Mouse (Mus musculus) megakaryocyte, embryonic 14.5 days (primary cell): Measurements from ENCODE around the gene Gsta1. TPM values are rescaled to one million over a fixed set of nuclear protein-coding genes. Genes with fewer than 3 reads are reported as not detected.
"Not testable (repeated sequence)": the region's sequence is repeated elsewhere in the genome, so short reads cannot be mapped to it uniquely, and the experiment has no call there.

ENCODE experiments used
- H3K27me3 ChIP-seq: replicated peaks from 2 replicates; pipeline ENCODE3; 2012; ENCODE audit warnings: inconsistent platforms
- H3K36me3 ChIP-seq: replicated peaks from 2 replicates; pipeline ENCODE3; 2012; ENCODE audit warnings: low read length, inconsistent platforms, mixed read lengths
- H3K4me1 ChIP-seq: 2 replicates; pipeline ENCODE4 v1.6.1; 2012; ENCODE audit warnings: inconsistent platforms
- H3K4me3 ChIP-seq: replicated peaks from 2 replicates; pipeline ENCODE3; 2012; ENCODE audit warnings: moderate library complexity, mild to moderate bottlenecking, inconsistent platforms
- H3K9me3 ChIP-seq: 2 replicates; pipeline ENCODE4 v1.6.1; 2012; ENCODE audit warnings: inconsistent platforms
- FLI1 ChIP-seq: IDR thresholded peaks from 2 replicates; pipeline ENCODE4 v1.6.1; 2012; ENCODE audit warnings: low read length, inconsistent platforms, mixed read lengths
- GATA1 ChIP-seq: IDR thresholded peaks from 3 replicates; pipeline ENCODE4 v1.6.1; 2012; ENCODE audit warnings: mixed read lengths, low read length, inconsistent platforms, borderline replicate concordance
- polyA plus RNA-seq: library from polyadenylated mRNA; stranded (reverse); fragments of >175 nt; gene quantifications from 2 replicates; pipeline ENCODE4 v1.2.3, GENCODE M21; 2012; ENCODE audit warnings: low replicate concordance; ENCODE audit not compliant: insufficient read depth

Gene Gsta1
- not detected in 2 replicates for polyA plus RNA-seq

- not testable (repeated sequence) for H3K9me3 ChIP-seq
Measured at GRCm38 (mm10) chr9:78230461-78230860, at the start of gene Gsta1. Gsta1 (plus strand) TSS chr9:78230656.

GRCm38 (mm10) chr9:78182474-78182873 is 48.0 kb upstream of the Gsta1 start, which contains the start of gene Gsta4:
Gsta4 (plus strand) TSS chr9:78182774.
- not testable (repeated sequence) for H3K9me3 ChIP-seq, H3K36me3 ChIP-seq, H3K27me3 ChIP-seq

More at GRCm38 (mm10) chr9:78230461-78230860, at the start of gene Gsta1:
- not testable (repeated sequence) for H3K36me3 ChIP-seq, H3K4me3 ChIP-seq, H3K27me3 ChIP-seq
- H3K4me1 ChIP-seq = peaks cover 18% of the 10 kb centered on the region

DNA sequence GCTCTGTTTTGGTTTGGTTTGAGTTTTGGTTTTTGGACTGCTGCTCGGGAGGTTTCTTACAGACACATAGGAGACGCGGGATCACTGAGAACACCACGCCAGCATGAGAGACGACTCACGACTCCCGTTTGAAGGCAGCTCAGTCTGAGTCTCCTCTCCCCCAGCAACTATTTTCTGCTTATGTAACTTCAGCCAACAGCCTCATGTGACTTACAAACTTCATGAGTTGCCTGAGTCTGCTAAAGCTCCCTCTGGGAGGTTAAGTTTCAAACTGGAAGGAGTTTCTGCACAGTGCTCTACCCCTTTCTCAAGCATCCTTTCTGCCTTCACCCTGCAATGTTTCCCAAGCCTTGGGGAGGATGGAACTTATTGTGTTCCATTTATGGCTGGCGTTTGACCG is 44.8 kb upstream of the Gsta1 start:
- H3K4me3 ChIP-seq = no peak overlapping the region
- H3K27me3 ChIP-seq = peaks cover 7% of the 10 kb centered on the region
- H3K9me3 ChIP-seq = no peaks in the 10 kb centered on the region
- peaks cover 10% of the 10 kb centered on the region; the same call in 1 of the 2 replicates for H3K4me1 ChIP-seq
- H3K36me3 ChIP-seq = no peaks in the 10 kb centered on the region
- TF ChIP-seq GATA1 = no peak
- no peak for TF ChIP-seq FLI1

More at GRCm38 (mm10) chr9:78182474-78182873, 48.0 kb upstream of the Gsta1 start, which contains the start of gene Gsta4:
- H3K4me3 ChIP-seq, H3K4me1 ChIP-seq: not testable (repeated sequence)

DNA sequence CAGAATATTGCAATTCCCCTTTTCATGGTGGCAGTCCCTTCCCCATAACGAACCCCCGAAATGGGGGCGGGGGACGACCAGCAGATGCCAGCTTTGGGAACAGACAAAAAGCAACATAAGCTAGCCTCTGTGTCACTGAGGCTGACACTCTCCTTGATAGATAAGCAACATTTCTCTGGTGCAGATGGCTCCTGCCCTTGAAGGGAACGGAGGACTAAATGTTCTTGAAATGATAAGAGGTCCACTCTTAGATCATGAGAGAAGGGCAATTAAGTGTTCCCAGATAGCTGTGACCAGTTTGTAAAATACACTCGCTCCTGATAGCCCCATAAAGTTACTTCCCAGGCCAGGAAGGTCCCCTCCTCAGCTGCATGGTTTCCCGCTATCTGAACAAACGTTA is 41.5 kb upstream of the Gsta1 start:
- Histone ChIP-seq H3K9me3 (no peaks in the 10 kb centered on the region), H3K27me3 (peaks cover 11% of the 10 kb centered on the region), H3K4me3 (no peak overlapping the region), H3K36me3 (no peaks in the 10 kb centered on the region), H3K4me1 (peaks cover 23% of the 10 kb centered on the region)
- TF ChIP-seq GATA1 (no peak), FLI1 (no peak)

GRCm38 (mm10) chr9:78190651-78191634 is 39.5 kb upstream of the Gsta1 start:
- H3K36me3 ChIP-seq = no peaks in the 10 kb centered on the region
- TF ChIP-seq FLI1 (no peak), GATA1 (no peak)
- no peaks in the 10 kb centered on the region for H3K9me3 ChIP-seq
- peaks cover 14% of the 10 kb centered on the region for H3K27me3 ChIP-seq
- peaks cover 23% of the 10 kb centered on the region for H3K4me1 ChIP-seq
- H3K4me3 ChIP-seq = peak overlapping the region; percentile 91

- Histone ChIP-seq H3K27me3 (peaks cover 11% of the 10 kb centered on the region), H3K4me3 (peak overlapping the region; percentile 91), H3K9me3 (no peaks in the 10 kb centered on the region), H3K36me3 (no peaks in the 10 kb centered on the region), H3K4me1 (peaks cover 23% of the 10 kb centered on the region)
- no peak for TF ChIP-seq FLI1
- TF ChIP-seq GATA1 = no peak
Measured at GRCm38 (mm10) chr9:78191736-78192135, 38.7 kb upstream of the Gsta1 start.

GRCm38 (mm10) chr9:78193902-78194597 is 36.4 kb upstream of the Gsta1 start:
- TF ChIP-seq GATA1 (no peak), FLI1 (no peak)
- Histone ChIP-seq H3K4me3 (no peak overlapping the region), H3K4me1 (peaks cover 20% of the 10 kb centered on the region), H3K9me3 (no peaks in the 10 kb centered on the region), H3K36me3 (no peaks in the 10 kb centered on the region), H3K27me3 (peaks cover 10% of the 10 kb centered on the region)

DNA sequence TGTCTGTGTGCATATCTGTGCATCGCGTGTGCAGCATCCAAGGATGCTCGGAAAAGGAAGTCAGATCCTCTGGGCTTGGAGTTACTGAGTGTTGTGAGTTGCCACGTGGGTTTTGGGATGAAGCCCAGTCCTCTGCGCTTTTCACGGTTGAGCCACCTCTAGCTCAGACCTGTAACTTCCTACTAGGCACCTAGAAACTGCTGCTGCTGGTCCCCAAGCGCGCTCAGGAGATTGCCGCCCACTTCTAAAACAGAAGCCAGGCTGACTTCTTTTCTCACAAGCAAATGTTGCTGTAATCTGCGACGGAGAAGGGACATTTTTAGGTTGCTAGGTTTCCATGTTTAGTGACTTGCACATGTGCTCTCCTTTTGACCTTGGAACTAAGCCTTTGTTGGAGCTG is 35.4 kb upstream of the Gsta1 start:
- TF ChIP-seq GATA1 = no peak
- TF ChIP-seq FLI1 = no peak
- Histone ChIP-seq H3K4me1 (peaks cover 18% of the 10 kb centered on the region), H3K36me3 (no peaks in the 10 kb centered on the region), H3K9me3 (no peaks in the 10 kb centered on the region), H3K27me3 (peaks cover 11% of the 10 kb centered on the region), H3K4me3 (no peak overlapping the region)

GRCm38 (mm10) chr9:78197801-78198200 is 32.7 kb upstream of the Gsta1 start:
- no peaks in the 10 kb centered on the region for H3K36me3 ChIP-seq
- H3K4me1 ChIP-seq = no peaks in the 10 kb centered on the region; the same call in 1 of the 2 replicates
- no peaks in the 10 kb centered on the region for H3K9me3 ChIP-seq
- peaks cover 13% of the 10 kb centered on the region for H3K27me3 ChIP-seq
- no peak for TF ChIP-seq FLI1
- no peak for TF ChIP-seq GATA1
- H3K4me3 ChIP-seq = no peak overlapping the region

DNA sequence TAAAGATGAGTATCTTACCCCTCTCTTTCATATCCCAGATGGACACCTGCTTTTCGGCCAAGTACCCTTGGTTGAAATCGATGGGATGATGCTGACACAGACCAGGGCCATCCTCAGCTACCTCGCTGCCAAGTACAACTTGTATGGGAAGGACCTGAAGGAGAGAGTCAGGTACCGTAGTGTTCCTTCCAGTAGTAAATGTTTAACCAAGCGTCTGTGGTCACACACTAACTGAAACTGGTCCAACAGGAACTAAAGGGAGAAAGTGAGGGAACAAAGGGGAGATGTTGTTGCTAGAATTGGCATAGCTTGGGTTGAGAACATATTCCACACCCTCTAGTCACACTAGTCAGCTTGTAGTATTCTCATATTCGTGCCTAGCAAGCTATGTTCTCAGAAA is 26.3 kb upstream of the Gsta1 start:
- H3K27me3 ChIP-seq = peaks cover 9% of the 10 kb centered on the region
- H3K36me3 ChIP-seq = no peaks in the 10 kb centered on the region
- no peaks in the 10 kb centered on the region for H3K9me3 ChIP-seq
- no peak for TF ChIP-seq FLI1
- TF ChIP-seq GATA1 = no peak
- no peak overlapping the region for H3K4me3 ChIP-seq
- H3K4me1 ChIP-seq = no peaks in the 10 kb centered on the region; the same call in none of the 2 replicates
